Mouse (Mus musculus): ENCODE measurements around the gene Clec2i. TPM values are rescaled to one million over a fixed set of nuclear protein-coding genes. Genes with fewer than 3 reads are reported as not detected.
A peak's percentile ranks its signal among the peaks of the same experiment; 100 is the strongest.
"Not testable (repeated sequence)": the region's sequence is repeated elsewhere in the genome, so short reads cannot be mapped to it uniquely, and the experiment has no call there.

Gene Clec2i
- polyA plus RNA-seq, 1 experiment from 2014 or later = 0.18 TPM

DNA sequence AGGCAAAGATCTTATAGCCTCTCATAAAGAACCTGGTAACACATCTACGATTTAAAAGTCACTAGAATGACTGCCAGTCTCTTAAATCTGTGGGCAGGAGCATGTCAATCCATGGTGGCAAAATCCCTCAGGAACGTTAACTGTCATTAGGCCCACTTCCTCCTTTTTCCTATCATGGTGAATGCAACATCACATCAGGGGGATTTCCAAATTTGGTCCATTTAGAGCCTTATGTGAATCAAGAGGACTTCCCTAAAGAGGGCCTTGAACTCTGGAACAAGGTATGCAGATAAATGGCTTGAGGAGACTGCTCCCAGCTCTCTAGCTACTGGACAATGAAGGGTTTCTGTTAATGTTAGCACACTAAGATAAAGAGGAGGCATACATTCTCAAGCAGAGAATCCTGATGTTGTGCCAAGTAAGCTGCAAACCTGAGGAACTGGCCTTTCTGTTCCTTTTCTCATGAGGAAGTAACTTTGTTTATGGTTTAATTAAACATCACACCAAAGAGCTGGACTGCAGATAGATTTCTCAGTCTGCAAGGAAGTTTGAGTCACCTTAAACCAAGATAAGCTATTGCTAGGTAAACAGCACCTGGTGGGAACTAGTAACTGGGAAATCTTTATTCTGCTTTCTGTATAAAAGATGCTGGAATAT, 26.3 kb downstream of the Clec2i start:
- H3K4me1 ChIP-seq (replicated peaks; ENCODE audit: control insufficient read depth, insufficient read depth, low read length) = no peaks in the 10 kb centered on the region
- no peak for TF ChIP-seq CTCF (IDR thresholded peaks at IDR 0.05; ENCODE audit: low read depth)
- no peak overlapping the region for H3K4me3 ChIP-seq (ENCODE audit: low read depth, low read length)
- H3K36me3 ChIP-seq (ENCODE audit: control insufficient read depth, insufficient read depth) = no peaks in the 10 kb centered on the region
- H3K9me3 ChIP-seq (ENCODE audit: control insufficient read depth) = peaks cover 3% of the 10 kb centered on the region; the same call in 1 of the 2 replicates
- H3K4me2 ChIP-seq (replicated peaks; ENCODE audit: low read depth) = no peak overlapping the region
- no peak overlapping the region for H3K27ac ChIP-seq (ENCODE audit: low read depth, low read length)
- ATAC-seq = peak; percentile 78
- H3K9ac ChIP-seq (ENCODE audit: low read depth, low read length) = no peak overlapping the region
- no peaks in the 10 kb centered on the region for H3K27me3 ChIP-seq (replicated peaks; ENCODE audit: control insufficient read depth, insufficient read depth, low read length)
- WGBS = 74% methylated on average over 2 of the region's 2 CpGs

DNA sequence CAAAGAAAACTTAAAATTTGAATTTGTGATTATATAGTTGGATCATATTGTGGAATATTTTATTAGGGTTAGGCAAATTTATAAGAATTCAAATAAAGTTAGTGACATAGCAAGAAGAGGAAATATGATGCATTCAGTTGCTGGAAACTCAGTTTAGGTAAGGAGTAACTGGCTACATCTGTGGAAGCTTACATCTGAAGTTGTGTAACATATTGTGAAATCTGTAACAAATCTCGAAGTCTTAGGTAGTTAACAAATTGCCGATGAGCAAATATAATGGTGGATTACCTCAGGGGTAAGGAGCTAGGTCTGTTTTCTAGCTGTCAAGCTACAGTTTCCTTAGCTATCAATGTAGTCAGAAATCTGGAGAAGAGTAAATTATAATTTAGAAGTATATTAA, 29.9 kb downstream of the Clec2i start:
- H3K4me1 ChIP-seq (replicated peaks; ENCODE audit: control insufficient read depth, insufficient read depth, low read length) = no peaks in the 10 kb centered on the region
- WGBS = 52% methylated on average over 2 of the region's 2 CpGs
- H3K36me3 ChIP-seq (ENCODE audit: control insufficient read depth, insufficient read depth) = no peaks in the 10 kb centered on the region
- H3K4me2 ChIP-seq (replicated peaks; ENCODE audit: low read depth) = no peak overlapping the region
- H3K27ac ChIP-seq (ENCODE audit: low read depth, low read length) = no peak overlapping the region
- no peaks in the 10 kb centered on the region for H3K9me3 ChIP-seq (ENCODE audit: control insufficient read depth)
- no peak overlapping the region for H3K4me3 ChIP-seq (ENCODE audit: low read depth, low read length)
- H3K9ac ChIP-seq (ENCODE audit: low read depth, low read length) = no peak overlapping the region
- TF ChIP-seq CTCF (IDR thresholded peaks at IDR 0.05; ENCODE audit: low read depth) = no peak
- H3K27me3 ChIP-seq (replicated peaks; ENCODE audit: control insufficient read depth, insufficient read depth, low read length) = no peaks in the 10 kb centered on the region
- ATAC-seq = no peak

DNA sequence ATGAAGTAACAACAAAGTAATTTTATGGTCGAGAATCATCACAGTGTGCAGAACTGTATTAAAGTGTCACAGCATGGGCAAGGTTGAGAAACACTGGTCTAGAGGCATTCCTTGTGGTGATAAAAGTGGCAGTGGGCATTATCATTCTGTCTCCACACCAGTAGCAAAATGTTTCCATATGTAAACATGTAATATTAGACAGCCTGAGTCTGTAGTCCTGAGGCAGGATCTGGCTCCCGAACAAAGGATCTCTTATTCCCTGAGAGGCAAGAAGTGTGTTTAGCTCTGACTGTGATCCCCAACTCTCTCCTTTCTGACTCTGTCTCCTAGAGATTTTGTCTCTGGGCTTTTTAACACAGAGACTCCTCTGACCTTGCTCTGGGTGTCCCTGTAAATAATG, 45.7 kb downstream of the Clec2i start:
- Histone ChIP-seq H3K27me3 (replicated peaks; ENCODE audit: control insufficient read depth, insufficient read depth, low read length) (no peaks in the 10 kb centered on the region), H3K36me3 (ENCODE audit: control insufficient read depth, insufficient read depth) (no peaks in the 10 kb centered on the region), H3K9ac (ENCODE audit: low read depth, low read length) (no peak overlapping the region), H3K4me2 (replicated peaks; ENCODE audit: low read depth) (no peak overlapping the region), H3K4me1 (replicated peaks; ENCODE audit: control insufficient read depth, insufficient read depth, low read length) (no peaks in the 10 kb centered on the region), H3K9me3 (ENCODE audit: control insufficient read depth) (no peaks in the 10 kb centered on the region), H3K4me3 (ENCODE audit: low read depth, low read length) (no peak overlapping the region), H3K27ac (ENCODE audit: low read depth, low read length) (no peak overlapping the region)
- 43% methylated on average over 2 of the region's 2 CpGs for WGBS
- TF ChIP-seq CTCF (IDR thresholded peaks at IDR 0.05; ENCODE audit: low read depth) = no peak
- no peak for ATAC-seq

DNA sequence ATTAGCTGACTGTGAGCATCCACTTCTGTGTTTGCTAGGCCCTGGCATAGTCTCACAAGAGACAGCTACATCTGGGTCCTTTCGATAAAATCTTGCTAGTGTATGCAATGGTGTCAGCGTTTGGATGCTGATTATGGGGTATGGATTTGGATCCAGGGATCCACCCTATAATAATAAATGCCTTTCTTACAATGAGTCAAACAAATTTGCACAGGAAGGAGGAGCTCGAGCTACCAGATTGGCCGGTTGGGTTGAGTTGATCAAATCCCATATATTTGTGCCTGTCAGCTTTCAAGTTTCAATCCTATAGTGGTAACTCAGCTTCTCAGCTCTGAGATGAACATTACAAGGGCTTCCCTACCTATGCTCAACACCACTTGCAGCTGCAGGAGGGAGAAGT, 46.7 kb downstream of the Clec2i start, which contains the start of gene Clec2g:
TSS of gene Clec2g (plus strand) at position 301 of the 400 bp plus-strand sequence.
- H3K4me2 ChIP-seq (replicated peaks; ENCODE audit: low read depth); H3K36me3 ChIP-seq (ENCODE audit: control insufficient read depth, insufficient read depth); H3K9me3 ChIP-seq (ENCODE audit: control insufficient read depth); H3K27me3 ChIP-seq (replicated peaks; ENCODE audit: control insufficient read depth, insufficient read depth, low read length); H3K9ac ChIP-seq (ENCODE audit: low read depth, low read length); H3K4me1 ChIP-seq (replicated peaks; ENCODE audit: control insufficient read depth, insufficient read depth, low read length); ATAC-seq; H3K4me3 ChIP-seq (ENCODE audit: low read depth, low read length); H3K27ac ChIP-seq (ENCODE audit: low read depth, low read length): not testable (repeated sequence)
- 95% methylated on average over 4 of the region's 4 CpGs for WGBS

DNA sequence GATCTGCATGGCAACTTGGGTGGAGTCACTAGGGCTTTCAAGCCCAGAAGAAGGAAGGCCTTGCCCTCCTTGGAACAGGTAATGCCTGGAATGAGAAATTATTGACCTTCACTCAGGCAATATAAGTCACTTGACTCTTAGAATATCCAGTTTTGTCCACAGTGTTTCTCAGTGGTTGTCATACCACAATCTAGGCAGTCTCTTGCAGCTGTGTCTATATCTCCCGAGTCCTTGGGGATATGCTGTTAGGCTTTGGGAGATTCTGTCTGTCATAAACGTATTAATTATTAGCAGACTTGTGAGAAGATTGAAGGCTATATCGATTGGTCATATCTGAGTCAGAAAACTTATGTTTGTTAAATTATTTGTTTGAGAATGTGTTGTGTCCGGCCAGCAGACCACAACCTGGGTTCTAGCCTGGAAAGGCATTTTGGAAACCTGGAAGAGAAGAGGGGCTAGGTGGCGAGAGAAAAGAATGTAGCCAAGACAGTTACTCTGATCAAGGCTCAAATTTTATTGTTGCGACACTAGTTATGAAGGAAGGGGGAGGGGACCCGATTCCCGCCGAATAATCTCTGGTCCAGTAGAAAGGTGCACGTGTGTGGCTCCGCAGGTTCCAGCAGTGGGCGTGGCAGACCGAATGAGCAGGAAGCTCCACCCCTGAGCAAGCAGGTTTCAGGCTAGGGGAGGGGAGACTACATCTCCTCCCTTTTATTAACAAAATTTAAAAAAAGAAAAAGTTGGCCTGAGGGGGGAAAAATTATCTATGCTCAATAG, 48.7 kb downstream of the Clec2i start:
- not testable (repeated sequence) for H3K4me3 ChIP-seq (ENCODE audit: low read depth, low read length); H3K27me3 ChIP-seq (replicated peaks; ENCODE audit: control insufficient read depth, insufficient read depth, low read length); H3K27ac ChIP-seq (ENCODE audit: low read depth, low read length); H3K9me3 ChIP-seq (ENCODE audit: control insufficient read depth); H3K36me3 ChIP-seq (ENCODE audit: control insufficient read depth, insufficient read depth); H3K9ac ChIP-seq (ENCODE audit: low read depth, low read length); H3K4me1 ChIP-seq (replicated peaks; ENCODE audit: control insufficient read depth, insufficient read depth, low read length)
- ATAC-seq = peak; percentile 95
- 51% methylated on average over 4 of the region's 13 CpGs for WGBS
- H3K4me2 ChIP-seq (replicated peaks; ENCODE audit: low read depth) = peak overlapping the region; percentile 4; the same call in 1 of the 2 replicates

DNA sequence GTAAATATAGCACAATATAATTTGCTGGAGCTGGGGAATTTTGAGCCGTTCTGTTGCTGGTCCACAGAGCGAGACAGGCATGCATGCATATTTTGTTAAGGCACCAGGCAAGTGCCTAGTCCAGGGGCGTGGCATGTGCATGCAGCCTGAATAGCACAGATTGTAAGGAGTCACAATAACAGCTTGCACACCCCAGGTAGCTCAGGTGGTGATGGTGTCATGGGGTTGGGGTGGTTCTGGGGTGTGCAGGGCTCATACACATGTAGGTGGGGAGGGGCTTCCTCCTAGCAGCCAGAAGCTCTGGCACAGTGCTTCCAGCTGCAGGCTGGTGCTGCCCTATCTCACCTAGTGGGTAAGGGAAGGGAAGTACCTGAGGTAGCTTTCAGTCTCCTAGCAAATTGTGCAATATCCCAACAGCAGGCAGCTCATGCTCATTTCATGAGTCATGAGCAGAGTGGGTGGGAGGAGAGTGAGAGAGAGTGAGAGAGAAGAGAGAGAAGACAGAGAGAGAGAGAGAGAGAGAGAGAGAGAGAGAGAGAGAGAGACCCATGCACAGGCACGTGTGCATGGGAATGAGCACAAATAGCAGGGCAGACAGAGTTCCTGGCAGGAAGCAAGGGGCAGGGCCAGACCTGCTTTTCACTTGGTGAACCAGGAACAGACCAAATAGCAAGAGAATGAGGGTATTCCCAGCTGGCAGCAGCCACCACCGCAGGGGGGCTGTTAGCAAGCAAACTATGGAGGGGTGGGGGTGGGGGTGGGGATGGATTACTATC, 54.4 kb downstream of the Clec2i start:
- Histone ChIP-seq H3K4me1 (replicated peaks; ENCODE audit: control insufficient read depth, insufficient read depth, low read length) (no peaks in the 10 kb centered on the region), H3K4me2 (replicated peaks; ENCODE audit: low read depth) (no peak overlapping the region), H3K36me3 (ENCODE audit: control insufficient read depth, insufficient read depth) (no peaks in the 10 kb centered on the region), H3K9me3 (ENCODE audit: control insufficient read depth) (no peaks in the 10 kb centered on the region), H3K4me3 (ENCODE audit: low read depth, low read length) (no peak overlapping the region), H3K27ac (ENCODE audit: low read depth, low read length) (no peak overlapping the region), H3K9ac (ENCODE audit: low read depth, low read length) (no peak overlapping the region), H3K27me3 (replicated peaks; ENCODE audit: control insufficient read depth, insufficient read depth, low read length) (no peaks in the 10 kb centered on the region)
- TF ChIP-seq CTCF (IDR thresholded peaks at IDR 0.05; ENCODE audit: low read depth) = no peak
- 83% methylated on average over 5 of the region's 5 CpGs for WGBS
- ATAC-seq = no peak
